Mouse (Mus musculus): ENCODE results near the gene Vmn1r196.
"Not testable (repeated sequence)": the region's sequence is repeated elsewhere in the genome, so short reads cannot be mapped to it uniquely, and the experiment has no call there.

Vmn1r196 gene

GRCm38 (mm10) chr13:22289620-22290019 lies at the start of gene Vmn1r196:
TSS of gene Vmn1r196 (plus strand) at chr13:22289920.
- DNase-seq: no peak

GRCm38 (mm10) chr13:22243915-22244314 lies 45.8 kb upstream of the Vmn1r196 start, which contains the start of gene Vmn1r194:
TSS of gene Vmn1r194 (plus strand) at chr13:22244215.
- DNase-seq: no peak

DNA sequence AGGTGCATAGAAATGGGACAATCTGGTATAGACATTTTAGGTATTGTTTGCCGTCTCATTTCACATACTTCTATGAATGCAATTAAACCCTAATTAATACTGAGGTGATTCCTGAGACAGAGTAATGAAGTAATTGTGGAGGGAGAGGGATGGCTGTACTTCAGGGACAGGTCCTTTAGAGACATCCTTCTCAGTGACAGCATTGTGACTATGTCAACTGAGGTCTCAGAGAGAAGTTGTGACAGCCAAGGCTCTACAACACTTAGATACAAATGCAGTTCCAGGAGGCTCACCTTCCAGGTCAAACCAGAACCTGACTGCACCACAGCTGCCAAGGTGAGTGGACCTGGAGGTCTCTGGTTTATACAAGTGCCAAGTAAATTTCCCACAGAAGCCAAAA lies 19.5 kb upstream of the Vmn1r196 start, which contains the start of gene Vmn1r195:
TSS of gene Vmn1r195 (plus strand) at position 301 of the 400 bp plus-strand sequence.
- DNase-seq: not testable (repeated sequence)

- DNase-seq: no peak
Observed at GRCm38 (mm10) chr13:22271721-22272120, 18.0 kb upstream of the Vmn1r196 start.

DNA sequence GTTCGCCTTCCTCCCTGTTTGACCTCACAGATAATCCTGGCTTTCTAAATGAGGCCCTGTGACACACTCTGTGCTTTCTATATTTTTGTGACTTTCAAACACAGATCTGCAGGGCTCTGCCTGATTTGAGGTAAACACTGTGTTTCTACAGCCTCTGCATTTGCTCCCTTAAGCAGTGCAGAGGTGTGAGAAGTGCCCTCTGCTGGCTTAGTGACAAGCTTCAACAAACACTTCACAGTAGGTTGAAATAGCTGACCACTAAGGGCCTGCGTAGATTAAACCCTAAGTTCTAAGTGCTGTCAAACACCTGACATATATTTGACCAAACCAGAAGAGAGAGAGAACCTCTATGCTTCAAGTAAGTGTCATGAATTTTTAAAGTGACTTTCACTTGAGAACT lies 5.1 kb upstream of the Vmn1r196 start:
- no peak for DNase-seq

DNA sequence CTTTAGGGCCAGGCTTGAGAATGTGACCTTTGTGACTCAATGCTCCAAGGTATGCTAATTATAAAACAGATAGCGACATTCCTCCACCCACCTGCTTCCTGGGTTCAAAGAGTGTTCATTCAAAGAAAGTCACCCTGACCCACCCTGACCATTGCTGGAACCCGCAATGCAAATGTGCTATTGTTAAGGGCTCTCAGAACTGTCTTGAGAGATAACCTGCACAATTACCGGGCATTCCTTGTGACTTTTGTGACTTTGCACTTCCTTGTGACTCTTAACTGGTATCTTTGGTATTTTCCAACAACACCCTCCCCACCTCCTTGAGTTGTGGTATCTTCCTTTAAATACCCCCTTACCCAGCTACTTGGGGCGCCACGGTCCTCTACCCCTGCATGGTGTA lies 18.4 kb downstream of the Vmn1r196 start:
- not testable (repeated sequence) for DNase-seq

GRCm38 (mm10) chr13:22315361-22315760 lies 25.6 kb downstream of the Vmn1r196 start:
- peak in 1 of 2 experiments; percentile 13 for DNase-seq

GRCm38 (mm10) chr13:22317366-22317765 lies 27.6 kb downstream of the Vmn1r196 start:
- DNase-seq: no peak

GRCm38 (mm10) chr13:22320091-22320490 lies 30.4 kb downstream of the Vmn1r196 start:
- DNase-seq: no peak

- no peak for DNase-seq
Observed at GRCm38 (mm10) chr13:22324289-22324688, 34.6 kb downstream of the Vmn1r196 start, which contains the start of gene Vmn1r197. TSS of gene Vmn1r197 (plus strand) at chr13:22324589.

- DNase-seq: no peak
Observed at GRCm38 (mm10) chr13:22333269-22333668, 43.5 kb downstream of the Vmn1r196 start.

DNA sequence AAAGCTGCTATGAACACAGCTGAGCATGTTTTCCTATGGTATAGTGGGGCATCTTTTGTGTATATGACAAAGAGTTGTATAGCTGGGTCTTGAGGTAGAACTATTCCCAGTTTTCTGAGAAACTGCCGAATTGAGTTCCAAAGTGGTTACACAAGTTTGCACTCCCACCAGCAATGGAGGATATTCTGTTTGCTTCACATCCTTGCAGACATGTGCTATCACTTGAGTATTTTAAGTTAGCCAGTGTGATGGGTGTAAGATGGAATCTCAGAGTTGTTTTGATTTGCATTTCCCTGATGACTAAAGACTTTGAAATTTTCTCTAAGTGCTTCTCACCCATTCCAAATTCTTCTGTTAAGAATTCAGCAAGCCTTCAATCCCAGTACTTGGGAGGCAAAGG lies 45.8 kb downstream of the Vmn1r196 start:
- DNase-seq: no peak
